Mouse (Mus musculus) liver, postnatal 0 days (tissue): ENCODE measurements around the gene Snn. TPM values are rescaled to one million over a fixed set of nuclear protein-coding genes. Genes with fewer than 3 reads are reported as not detected.

Experiments
- ATAC-seq: fragments of 200-750 bp; cut with Nextera tagmentation; 2 replicates; pipeline ENCODE4 v1.8.0; 2017; ENCODE audit warnings: mild to moderate bottlenecking, moderate library complexity
- DNase-seq: peaks from one replicate; pipeline ENCODE4 v3.0.0-alpha.2; 2016
- H3K27ac ChIP-seq: fragments of 300-500 bp; sonication (generic); 2 replicates; pipeline ENCODE4 v1.5.1; 2014; ENCODE audit warnings: antibody characterized with exemption, moderate library complexity, mild to moderate bottlenecking, low read depth
- H3K27me3 ChIP-seq: fragments of 300-500 bp; sonication (generic); 2 replicates; pipeline ENCODE4 v1.6.1; 2014; ENCODE audit warnings: low read length, control low read depth, mixed read lengths; ENCODE audit not compliant: insufficient read depth
- H3K36me3 ChIP-seq: fragments of 300-500 bp; sonication (generic); replicated peaks from 2 replicates; pipeline ENCODE4 v1.6.1; 2014; ENCODE audit warnings: mild to moderate bottlenecking, control low read depth, low read length, moderate library complexity, mixed read lengths; ENCODE audit not compliant: insufficient read depth
- H3K4me1 ChIP-seq: fragments of 300-500 bp; sonication (generic); 2 replicates; pipeline ENCODE4 v1.6.1; 2014; ENCODE audit warnings: antibody characterized with exemption, mild to moderate bottlenecking, control low read depth; ENCODE audit not compliant: insufficient read depth
- H3K4me2 ChIP-seq: fragments of 300-500 bp; sonication (generic); 2 replicates; pipeline ENCODE4 v1.6.1; 2014; ENCODE audit warnings: low read depth, mild to moderate bottlenecking, low read length, moderate library complexity, mixed read lengths
- H3K4me3 ChIP-seq: fragments of 300-500 bp; sonication (generic); 2 replicates; pipeline ENCODE4 v1.5.1; 2014; ENCODE audit warnings: low read depth, low read length
- H3K9ac ChIP-seq: fragments of 300-500 bp; sonication (generic); replicated peaks from 2 replicates; pipeline ENCODE4 v1.6.1; 2014; ENCODE audit warnings: mild to moderate bottlenecking, moderate library complexity
- H3K9me3 ChIP-seq: fragments of 300-500 bp; sonication (generic); 2 replicates; pipeline ENCODE4 v1.6.1; 2016; ENCODE audit warnings: mild to moderate bottlenecking, control low read depth, low read length, mixed read lengths
- CTCF ChIP-seq: sonication (generic); IDR thresholded peaks from 2 replicates; pipeline ENCODE4 v1.5.1; 2016; ENCODE audit warnings: antibody characterized with exemption, low read depth
- EP300 ChIP-seq: IDR thresholded peaks from 2 replicates; pipeline ENCODE4 v1.6.1; 2016; ENCODE audit warnings: antibody characterized with exemption, low read depth, mild to moderate bottlenecking
- WGBS: fragments of 180-500 bp; shearing (Covaris S2); extraction: QIAGEN DNeasy Blood & Tissue Kit; methylation state at CpG from one replicate; pipeline ENCODE4 v1.1.7; 2014; ENCODE audit not compliant: insufficient replicate concordance; 5-methylcytosine and 5-hydroxymethylcytosine counted together
- polyA plus RNA-seq: library from polyadenylated mRNA; unstranded; fragments of >200 nt; fragmentation: Nextera tagmentation; extraction: Ambion mirVana; gene quantifications from 2 replicates; pipeline ENCODE4 v1.2.1, GENCODE M21; 2015

The Snn gene
- polyA plus RNA-seq, 1 experiment from 2014 or later: 4.8 TPM

DNA sequence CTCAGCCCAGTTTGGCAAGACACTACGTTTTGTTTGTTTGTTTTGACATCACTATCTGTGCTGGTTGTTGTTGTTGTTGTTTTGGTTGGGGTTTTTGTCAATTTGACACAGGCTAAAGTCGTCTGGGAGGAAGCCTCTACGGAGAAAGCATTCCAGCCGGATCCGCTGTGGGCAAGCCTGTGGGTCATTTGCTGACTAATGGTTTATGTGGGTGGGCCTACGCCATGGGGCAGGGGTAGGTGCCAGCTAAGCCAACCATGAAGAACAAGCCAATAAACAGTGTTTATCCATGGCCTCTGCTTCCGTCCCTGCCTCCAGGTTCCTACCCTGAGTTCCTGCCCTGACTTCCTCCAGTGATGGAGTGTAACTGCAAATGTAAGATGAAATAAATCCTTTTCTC lies 32.5 kb upstream of the Snn start:
- no peak for ATAC-seq
- WGBS: 71% methylated on average over 7 of the region's 7 CpGs
- no peaks in the 10 kb centered on the region for H3K27me3 ChIP-seq

DNA sequence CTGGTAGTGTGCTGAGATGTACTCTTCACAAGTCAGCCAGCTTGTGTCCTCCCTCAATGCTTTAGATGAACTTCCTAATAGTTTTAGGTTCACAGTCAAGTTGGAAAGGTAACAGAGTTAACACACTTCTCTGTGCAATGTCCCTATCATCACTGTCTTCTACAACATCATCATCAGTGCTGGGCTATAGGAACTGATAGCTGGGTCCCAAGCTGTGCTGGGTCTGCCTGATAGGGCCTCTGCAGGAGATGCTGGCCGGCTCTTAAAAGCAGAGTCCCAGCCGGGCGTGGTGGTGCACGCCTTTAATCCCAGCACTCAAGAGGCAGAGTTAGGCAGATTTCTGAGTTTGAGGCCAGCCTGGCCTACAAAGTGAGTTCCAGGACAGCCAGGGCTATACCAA lies 29.9 kb upstream of the Snn start:
- no peak for ATAC-seq
- TF ChIP-seq EP300: no peak
- TF ChIP-seq CTCF: no peak
- WGBS: 65% methylated on average over 4 of the region's 4 CpGs

More for the DNA sequence above, 32.5 kb upstream of the Snn start:
- no peak for DNase-seq
- no peaks in the 10 kb centered on the region for H3K4me1 ChIP-seq
- H3K27ac ChIP-seq: no peak overlapping the region
- no peak overlapping the region for H3K9ac ChIP-seq
- no peaks in the 10 kb centered on the region for H3K36me3 ChIP-seq
- TF ChIP-seq CTCF (no peak), EP300 (no peak)
- no peaks in the 10 kb centered on the region for H3K9me3 ChIP-seq
- no peak overlapping the region for H3K4me2 ChIP-seq
- no peak overlapping the region for H3K4me3 ChIP-seq

DNA sequence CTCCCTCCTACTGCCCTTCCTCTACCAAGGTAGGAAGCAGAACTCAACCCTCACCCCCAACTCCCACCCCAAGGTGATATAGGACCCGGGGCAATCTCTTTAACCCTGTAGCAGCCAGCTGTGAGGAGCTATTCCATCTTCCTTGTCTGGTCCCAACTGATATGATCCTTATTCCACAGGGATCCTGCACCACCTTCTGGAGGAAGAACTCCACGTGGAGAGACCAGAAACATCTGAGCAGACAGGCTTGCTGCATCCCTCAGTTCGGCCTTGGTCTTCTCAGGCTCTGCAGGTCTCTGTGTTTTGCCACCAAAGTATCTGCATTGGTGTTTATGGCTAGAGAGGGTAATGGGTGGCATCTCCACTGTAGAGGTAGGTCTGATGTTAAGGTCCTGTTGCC lies 29.4 kb upstream of the Snn start:
- no peak overlapping the region for H3K4me2 ChIP-seq
- H3K36me3 ChIP-seq: no peaks in the 10 kb centered on the region
- H3K4me1 ChIP-seq: 0 out of 2 replicates have a peak, but pooled peaks cover 2% of the 10 kb centered on the region
- DNase-seq: no peak
- peaks cover 4% of the 10 kb centered on the region; the same call in 1 of the 2 replicates for H3K27me3 ChIP-seq
- no peak overlapping the region for H3K27ac ChIP-seq
- no peak overlapping the region for H3K4me3 ChIP-seq
- 41% methylated on average over 3 of the region's 3 CpGs for WGBS
- TF ChIP-seq CTCF (peak; percentile 58), EP300 (no peak)
- no peak overlapping the region for H3K9ac ChIP-seq
- no peak for ATAC-seq
- H3K9me3 ChIP-seq: no peaks in the 10 kb centered on the region

More for the DNA sequence above, 29.9 kb upstream of the Snn start:
- no peaks in the 10 kb centered on the region for H3K36me3 ChIP-seq
- no peak overlapping the region for H3K27ac ChIP-seq
- H3K27me3 ChIP-seq: peaks cover 2% of the 10 kb centered on the region; the same call in 1 of the 2 replicates
- no peaks in the 10 kb centered on the region for H3K9me3 ChIP-seq
- H3K9ac ChIP-seq: no peak overlapping the region
- H3K4me2 ChIP-seq: no peak overlapping the region
- H3K4me1 ChIP-seq: 0 out of 2 replicates have a peak, but pooled peaks cover under 1% of the 10 kb centered on the region
- no peak for DNase-seq
- H3K4me3 ChIP-seq: no peak overlapping the region

DNA sequence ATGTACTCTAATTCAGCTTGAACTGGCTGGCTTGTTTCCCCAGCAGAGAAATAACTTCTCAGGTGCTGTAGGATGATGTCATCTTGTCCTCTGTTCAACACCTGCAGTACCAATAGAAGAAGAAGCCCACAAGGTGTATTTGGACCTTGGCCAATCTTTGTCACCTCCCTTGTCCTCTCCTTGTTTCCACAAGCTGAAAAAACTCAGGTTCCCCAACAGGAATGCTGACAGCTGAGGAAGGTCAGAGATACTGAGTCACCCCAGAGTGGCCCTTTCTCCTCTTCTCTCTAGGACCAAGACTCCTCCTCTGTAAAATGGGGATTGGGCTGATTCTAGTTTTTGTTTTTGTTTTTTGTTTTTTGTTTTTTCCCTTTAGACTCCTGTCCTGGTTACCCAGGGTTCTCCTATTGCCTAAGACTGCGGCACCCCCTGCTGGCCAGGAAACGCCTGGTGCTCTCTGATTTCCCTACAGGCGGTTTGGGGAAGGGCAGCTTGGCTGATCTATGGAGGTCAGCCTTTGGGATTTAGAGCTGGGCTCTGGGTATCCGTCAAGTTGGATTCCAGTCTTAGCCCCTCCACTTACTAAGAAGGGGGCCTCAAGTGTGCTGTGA lies 26.4 kb upstream of the Snn start:
- 4% methylated on average over 4 of the region's 4 CpGs for WGBS
- peak; percentile 82 for ATAC-seq
- TF ChIP-seq EP300 (no peak), CTCF (peak; percentile 99)
- no peaks in the 10 kb centered on the region for H3K36me3 ChIP-seq
- no peak overlapping the region for H3K4me3 ChIP-seq
- H3K4me2 ChIP-seq: no peak overlapping the region
- H3K9ac ChIP-seq: no peak overlapping the region
- peak; percentile 87 for DNase-seq
- H3K27ac ChIP-seq: no peak overlapping the region
- H3K4me1 ChIP-seq: 0 out of 2 replicates have a peak, but pooled peaks cover 2% of the 10 kb centered on the region
- H3K9me3 ChIP-seq: no peaks in the 10 kb centered on the region
- peaks cover 4% of the 10 kb centered on the region; the same call in 1 of the 2 replicates for H3K27me3 ChIP-seq

DNA sequence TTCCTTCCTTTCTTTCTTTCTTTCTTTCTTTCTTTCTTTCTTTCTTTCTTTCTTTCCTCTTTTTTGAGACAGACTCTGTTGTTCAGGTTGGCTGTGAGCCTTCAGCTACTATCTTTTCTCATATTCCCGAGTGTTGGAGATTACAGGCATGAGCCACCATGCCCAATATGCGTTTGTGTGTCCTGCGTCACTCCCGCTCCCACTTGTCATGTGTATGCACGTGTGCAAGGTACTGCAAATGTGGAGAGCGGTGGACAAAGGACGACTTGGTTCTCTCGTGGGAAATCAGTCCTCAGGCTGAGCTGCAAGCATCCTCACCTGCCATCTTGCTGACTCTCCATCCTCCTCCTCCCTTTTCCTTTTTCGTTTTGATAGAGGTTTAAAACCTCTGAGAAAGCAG lies 25.5 kb upstream of the Snn start:
- H3K9ac ChIP-seq: no peak overlapping the region
- no peaks in the 10 kb centered on the region for H3K9me3 ChIP-seq
- no peak overlapping the region for H3K4me3 ChIP-seq
- TF ChIP-seq EP300: no peak
- no peak for TF ChIP-seq CTCF
- H3K4me2 ChIP-seq: no peak overlapping the region
- WGBS: 71% methylated on average over 9 of the region's 9 CpGs
- no peak overlapping the region for H3K27ac ChIP-seq
- no peak for DNase-seq
- peaks cover 4% of the 10 kb centered on the region; the same call in 1 of the 2 replicates for H3K27me3 ChIP-seq
- ATAC-seq: no peak
- 0 out of 2 replicates have a peak, but pooled peaks cover 2% of the 10 kb centered on the region for H3K4me1 ChIP-seq
- no peaks in the 10 kb centered on the region for H3K36me3 ChIP-seq

DNA sequence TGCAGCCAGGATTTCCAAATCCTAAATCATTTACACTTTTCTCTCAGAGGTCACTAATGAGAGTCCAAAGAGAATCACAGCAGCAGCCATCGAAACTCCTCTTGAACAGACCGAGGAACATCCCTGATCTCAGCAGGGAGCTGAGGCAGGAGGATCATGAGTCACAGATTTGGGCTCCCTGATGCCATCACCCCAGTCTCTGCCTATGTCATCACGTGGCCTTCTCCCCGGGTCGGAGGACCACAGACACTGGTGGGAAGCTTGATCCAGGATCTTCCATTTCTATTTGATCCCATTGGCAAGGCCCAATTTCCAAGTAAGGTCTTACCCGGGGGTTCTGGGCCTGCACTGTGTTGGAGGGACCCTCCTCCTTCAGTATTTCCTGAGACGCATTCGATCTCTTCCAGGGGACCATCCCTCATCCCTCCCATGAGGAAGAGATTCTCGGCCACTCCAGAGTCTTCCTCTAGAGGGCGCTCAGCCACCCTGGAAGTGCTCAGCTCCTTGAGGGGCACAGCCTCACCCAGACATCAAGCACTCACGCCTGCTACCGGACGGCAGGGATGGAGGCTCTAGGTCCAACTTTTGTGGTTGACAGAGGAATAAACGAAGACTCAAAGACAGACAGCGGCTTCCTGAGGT lies 24.8 kb upstream of the Snn start:
- H3K36me3 ChIP-seq: no peaks in the 10 kb centered on the region
- no peaks in the 10 kb centered on the region for H3K9me3 ChIP-seq
- peaks cover 4% of the 10 kb centered on the region; the same call in 1 of the 2 replicates for H3K27me3 ChIP-seq
- 17% methylated on average over 15 of the region's 15 CpGs for WGBS
- no peak overlapping the region for H3K9ac ChIP-seq
- no peak overlapping the region for H3K27ac ChIP-seq
- no peak overlapping the region for H3K4me2 ChIP-seq
- DNase-seq (peak; percentile 80), ATAC-seq (peak; percentile 53; the same call in 1 of the 2 replicates)
- no peak overlapping the region for H3K4me3 ChIP-seq
- 0 out of 2 replicates have a peak, but pooled peaks cover 2% of the 10 kb centered on the region for H3K4me1 ChIP-seq
- TF ChIP-seq EP300 (no peak), CTCF (peak; percentile 93)
